Mouse (Mus musculus) cortical plate, adult 2 months (tissue): ENCODE data around the gene Espn. TPM values are rescaled to one million over a fixed set of nuclear protein-coding genes. Genes with fewer than 3 reads are reported as not detected.

Experiments
- H3K27ac ChIP-seq: fragments of 200-500 bp; 2 replicates; pipeline ENCODE4 v1.5.1; 2012; ENCODE audit warnings: low read length, control low read depth, inconsistent platforms; ENCODE audit not compliant: insufficient read depth
- H3K4me1 ChIP-seq: fragments of 200-500 bp; 2 replicates; pipeline ENCODE4 v1.6.1; 2011; ENCODE audit warnings: low read length; ENCODE audit not compliant: control insufficient read depth, insufficient read depth
- H3K4me3 ChIP-seq: fragments of 200-500 bp; 2 replicates; pipeline ENCODE4 v1.5.1; 2011; ENCODE audit warnings: mild to moderate bottlenecking, low read length, control low read depth; ENCODE audit not compliant: insufficient read depth
- CTCF ChIP-seq: fragments of 200-500 bp; IDR thresholded peaks from 2 replicates; pipeline ENCODE4 v1.5.1; 2011; ENCODE audit warnings: mild to moderate bottlenecking, control low read depth, low read length; ENCODE audit not compliant: insufficient read depth; ENCODE audit errors: extremely low read depth
- POLR2A ChIP-seq: fragments of 200-500 bp; IDR thresholded peaks from 2 replicates; pipeline ENCODE4 v1.6.1; 2011; ENCODE audit warnings: mild to moderate bottlenecking, low read length, control low read depth; ENCODE audit not compliant: insufficient read depth; ENCODE audit errors: extremely low read depth
- polyA plus RNA-seq: library from polyadenylated mRNA; depleted of rRNA; stranded (reverse); fragments of >200 nt; gene quantifications from 2 replicates; pipeline ENCODE4 v1.2.3, GENCODE M21; 2012

Gene Espn
- polyA plus RNA-seq, 1 experiment = 1.8 TPM

GRCm38 (mm10) chr4:152095937-152096910, 55.9 kb downstream of the Espn start:
- TF ChIP-seq CTCF (peak; percentile 48), POLR2A (no peak)
- 0 out of 2 replicates have a peak, but pooled peaks cover 5% of the 10 kb centered on the region for H3K4me1 ChIP-seq
- H3K4me3 ChIP-seq = peak overlapping the region; percentile 30
- H3K27ac ChIP-seq = peak overlapping the region; percentile 87

GRCm38 (mm10) chr4:152094233-152094632, 57.9 kb downstream of the Espn start:
- Histone ChIP-seq H3K4me1 (peaks cover 4% of the 10 kb centered on the region; the same call in 1 of the 2 replicates), H3K4me3 (no peak overlapping the region)
- no peak for TF ChIP-seq POLR2A
- no peak for TF ChIP-seq CTCF

GRCm38 (mm10) chr4:152092751-152093293, 59.3 kb downstream of the Espn start:
- no peak overlapping the region for H3K4me3 ChIP-seq
- peaks cover 5% of the 10 kb centered on the region; the same call in 1 of the 2 replicates for H3K4me1 ChIP-seq
- no peak for TF ChIP-seq POLR2A
- no peak for TF ChIP-seq CTCF
- peak overlapping the region; percentile 25; the same call in 1 of the 2 replicates for H3K27ac ChIP-seq

More at GRCm38 (mm10) chr4:152094233-152094632, 57.9 kb downstream of the Espn start:
- H3K27ac ChIP-seq = no peak overlapping the region

GRCm38 (mm10) chr4:152090191-152090590, 62.0 kb downstream of the Espn start:
- Histone ChIP-seq H3K4me3 (0 out of 2 replicates have a peak overlapping the region, but pooled peaks have one; percentile 8), H3K4me1 (peaks cover 5% of the 10 kb centered on the region; the same call in 1 of the 2 replicates), H3K27ac (no peak overlapping the region)

GRCm38 (mm10) chr4:152088556-152089120, 63.5 kb downstream of the Espn start:
- Histone ChIP-seq H3K4me1 (peaks cover 5% of the 10 kb centered on the region; the same call in 1 of the 2 replicates), H3K27ac (peak overlapping the region; percentile 90), H3K4me3 (peak overlapping the region; percentile 94)
- TF ChIP-seq CTCF (no peak), POLR2A (peak; percentile 46; the same call in 1 of the 2 replicates)

More at GRCm38 (mm10) chr4:152090191-152090590, 62.0 kb downstream of the Espn start:
- TF ChIP-seq CTCF (no peak), POLR2A (no peak)

GRCm38 (mm10) chr4:152088133-152088532, 64.0 kb downstream of the Espn start:
- TF ChIP-seq CTCF (no peak), POLR2A (no peak)
- Histone ChIP-seq H3K27ac (peak overlapping the region; percentile 90), H3K4me1 (peaks cover 5% of the 10 kb centered on the region; the same call in 1 of the 2 replicates), H3K4me3 (peak overlapping the region; percentile 94)

- Histone ChIP-seq H3K4me1 (peaks cover 5% of the 10 kb centered on the region; the same call in 1 of the 2 replicates), H3K27ac (peak overlapping the region; percentile 97), H3K4me3 (peak overlapping the region; percentile 94)
- TF ChIP-seq POLR2A (no peak), CTCF (no peak)
Measured at GRCm38 (mm10) chr4:152087211-152088081, 64.7 kb downstream of the Espn start.

- TF ChIP-seq CTCF = no peak
- Histone ChIP-seq H3K27ac (peak overlapping the region; percentile 97), H3K4me3 (peak overlapping the region; percentile 94), H3K4me1 (peaks cover 5% of the 10 kb centered on the region; the same call in 1 of the 2 replicates)
Measured at GRCm38 (mm10) chr4:152086505-152087210, 65.5 kb downstream of the Espn start.
